In genomic region chr1:135929876-135930275, GRCm38 (mm10) we compare ENCODE assay signal across 14 mouse cellular contexts. TPM values are rescaled to one million over a fixed set of nuclear protein-coding genes. Genes with fewer than 3 reads are reported as not detected.
DNase-seq lines count a peak whose midpoint lies in the region; ATAC-seq and TF ChIP-seq lines count a peak whose summit lies in the region.
"Had no signal": no experiment of that assay in that cellular context is flagged by ENCODE, and none has a peak within 500 bp of the region (broad histone marks: within the 10 kb centered on the region; RNA-seq: fewer than 3 reads in every experiment).

No protein-coding gene starts in this region.

- no peak overlapping the region for H3K9ac ChIP-seq in forebrain, embryonic 16.5 days (replicated peaks; ENCODE audit: low read depth, low read length)
- H3K9ac ChIP-seq in limb, embryonic 14.5 days (ENCODE audit: low read depth, low read length, severe bottlenecking) = no peak overlapping the region
- H3K9ac ChIP-seq: limb, embryonic 15.5 days had no signal

- ATAC-seq in forebrain, embryonic 16.5 days = peak; percentile 47
- ATAC-seq in limb, embryonic 14.5 days (ENCODE audit: low FRiP score, low read depth) = no peak
- ATAC-seq: lung, postnatal 0 days had no signal

- H3K4me2 ChIP-seq in forebrain, embryonic 16.5 days (ENCODE audit: low read length) = no peak overlapping the region
- H3K4me2 ChIP-seq in limb, embryonic 14.5 days (replicated peaks; ENCODE audit: low read depth, low read length, severe bottlenecking) = no peak overlapping the region
- H3K4me2 ChIP-seq: limb, embryonic 15.5 days had no signal

- H3K9me3 ChIP-seq in forebrain, embryonic 16.5 days (ENCODE audit: control insufficient read depth, low read length) = no peaks in the 10 kb centered on the region
- no peaks in the 10 kb centered on the region for H3K9me3 ChIP-seq in forebrain, embryonic 10.5 days
- no peaks in the 10 kb centered on the region for H3K9me3 ChIP-seq in limb, embryonic 14.5 days (ENCODE audit: control insufficient read depth, low read length)
- no peaks in the 10 kb centered on the region for H3K9me3 ChIP-seq in limb, embryonic 10.5 days (replicated peaks)
- H3K9me3 ChIP-seq: limb, embryonic 15.5 days had no signal

- H3K27ac ChIP-seq in forebrain, embryonic 16.5 days (ENCODE audit: low read length) = no peak overlapping the region
- H3K27ac ChIP-seq in forebrain, embryonic 10.5 days = no peak overlapping the region
- H3K27ac ChIP-seq in limb, embryonic 14.5 days (replicated peaks; ENCODE audit: low read depth, low read length) = no peak overlapping the region
- no peak overlapping the region for H3K27ac ChIP-seq in limb, embryonic 10.5 days
- H3K27ac ChIP-seq: limb, embryonic 15.5 days had no signal

- TF ChIP-seq POLR2A in limb, embryonic 14.5 days (IDR thresholded peaks at IDR 0.05; ENCODE audit: borderline replicate concordance, extremely low read depth, insufficient read depth, insufficient read length) = no peak

- 31% methylated on average over 3 of the region's 3 CpGs for WGBS in forebrain, embryonic 16.5 days
- WGBS in forebrain, embryonic 10.5 days = 56% methylated on average over 3 of the region's 3 CpGs
- 53% methylated on average over 3 of the region's 3 CpGs for WGBS in limb, embryonic 14.5 days
- WGBS in limb, embryonic 10.5 days = 54% methylated on average over 3 of the region's 3 CpGs

- no peaks in the 10 kb centered on the region for H3K27me3 ChIP-seq in forebrain, embryonic 16.5 days (replicated peaks; ENCODE audit: control insufficient read depth, insufficient read depth, low read length)
- H3K27me3 ChIP-seq in forebrain, embryonic 10.5 days (ENCODE audit: poor library complexity, severe bottlenecking) = peaks cover 9% of the 10 kb centered on the region; the same call in 1 of the 2 replicates
- no peaks in the 10 kb centered on the region for H3K27me3 ChIP-seq in limb, embryonic 14.5 days (ENCODE audit: control insufficient read depth, insufficient read depth, low read length)
- peaks cover 13% of the 10 kb centered on the region; the same call in 1 of the 2 replicates for H3K27me3 ChIP-seq in limb, embryonic 10.5 days (ENCODE audit: low read depth, poor library complexity, severe bottlenecking)

- DNase-seq in forebrain, embryonic 10.5 days (ENCODE audit: extremely low spot score, low spot score) = no peak
- DNase-seq in limb, embryonic 14.5 days (ENCODE audit: low spot score) = peak; percentile 39
- DNase-seq in limb, embryonic 10.5 days (ENCODE audit: low spot score) = no peak
- peak; percentile 67 for DNase-seq in brain, adult 2 months (ENCODE audit: low read depth, low spot score)
- peak; percentile 41 for DNase-seq in right cerebral cortex, postnatal 25 days
- no peak for DNase-seq in thymus, postnatal 14 days
- DNase-seq in heart, postnatal 25 days (ENCODE audit: low spot score) = no peak
- DNase-seq: kidney, adult 18-20 months; thymus, adult 2 months had no signal

- peaks cover 7% of the 10 kb centered on the region for H3K4me1 ChIP-seq in forebrain, embryonic 16.5 days (replicated peaks; ENCODE audit: control insufficient read depth, insufficient read depth, low read length)
- peaks cover 8% of the 10 kb centered on the region; the same call in 1 of the 2 replicates for H3K4me1 ChIP-seq in forebrain, embryonic 10.5 days
- H3K4me1 ChIP-seq in limb, embryonic 14.5 days (ENCODE audit: control insufficient read depth, insufficient read depth, low read length) = no peaks in the 10 kb centered on the region
- no peaks in the 10 kb centered on the region for H3K4me1 ChIP-seq in limb, embryonic 10.5 days

- H3K36me3 ChIP-seq in forebrain, embryonic 16.5 days (ENCODE audit: control insufficient read depth, insufficient read depth) = no peaks in the 10 kb centered on the region
- H3K36me3 ChIP-seq in forebrain, embryonic 10.5 days (replicated peaks) = no peaks in the 10 kb centered on the region
- H3K36me3 ChIP-seq in limb, embryonic 14.5 days (ENCODE audit: control insufficient read depth, insufficient read depth, low read length) = no peaks in the 10 kb centered on the region
- H3K36me3 ChIP-seq in limb, embryonic 10.5 days = no peaks in the 10 kb centered on the region
- H3K36me3 ChIP-seq: limb, embryonic 15.5 days had no signal

- no peak overlapping the region for H3K4me3 ChIP-seq in forebrain, embryonic 16.5 days (replicated peaks; ENCODE audit: low read length)
- no peak overlapping the region for H3K4me3 ChIP-seq in forebrain, embryonic 10.5 days
- H3K4me3 ChIP-seq in limb, embryonic 14.5 days (replicated peaks; ENCODE audit: low read length) = no peak overlapping the region
- H3K4me3 ChIP-seq in limb, embryonic 10.5 days = no peak overlapping the region
- H3K4me3 ChIP-seq: limb, embryonic 15.5 days had no signal

- intact Hi-C loops in heart, postnatal 25 days (cut with DNase I) = no loop called here

RNA-seq across cellular contexts. Expression of gene Pkp1, which starts 10.9 kb away (rescaled TPM):
- 0.07 and 0.08 TPM in 2 replicates for polyA plus RNA-seq in forebrain, embryonic 16.5 days (2015; fragmentation: Nextera tagmentation; extraction: Ambion mirVana)
- 0.07 TPM in 1 of 2 replicates, not detected in the other for polyA plus RNA-seq in forebrain, embryonic 10.5 days (2016; fragmentation: Nextera tagmentation; extraction: Ambion mirVana)
- 36.0 and 41.5 TPM in 2 replicates for polyA plus RNA-seq in limb, embryonic 14.5 days (2012; rRNA removed)
- polyA plus RNA-seq in limb, embryonic 14.5 days (2014; fragmentation: Nextera tagmentation; extraction: Ambion mirVana) = 25.5 and 31.2 TPM in 2 replicates
- 0.30 and 0.63 TPM in 2 replicates for polyA plus RNA-seq in limb, embryonic 10.5 days (2016; fragmentation: Nextera tagmentation; extraction: Ambion mirVana)
- total RNA-seq in heart, postnatal 25 days (2021) = not detected
- total RNA-seq: common myeloid progenitor, adult 5-6 weeks; granulocyte monocyte progenitor cell, adult 5-6 weeks had no signal

Comparison
In these comparisons a context has a peak if more than half of its experiments do, and no peak if none do; other contexts are left out.
1. DNase-seq: peak in limb, embryonic 14.5 days (single experiment), brain, adult 2 months (single experiment) and right cerebral cortex, postnatal 25 days (single experiment); none in forebrain, embryonic 10.5 days (single experiment), limb, embryonic 10.5 days (single experiment), thymus, postnatal 14 days (single experiment) and heart, postnatal 25 days (single experiment).
2. RNA of gene Pkp1, which starts 10.9 kb away (polyA plus RNA-seq): 25.5 to 41.5 TPM in limb, embryonic 14.5 days; 0.30 to 0.63 TPM in limb, embryonic 10.5 days, 0.07 to 0.08 TPM in forebrain, embryonic 16.5 days and 0.07 TPM in forebrain, embryonic 10.5 days; every median in the first group is over 10 times any median in the second.